Comparison of ENCODE assay signal across 25 mouse cellular contexts in genomic region chr8:13337245-13337644, GRCm38 (mm10). TPM values are rescaled to one million over a fixed set of nuclear protein-coding genes. Genes with fewer than 3 reads are reported as not detected.
DNase-seq lines count a peak whose midpoint lies in the region; ATAC-seq and TF ChIP-seq lines count a peak whose summit lies in the region.
"Not testable (repeated sequence)": the region's sequence is repeated elsewhere in the genome, so short reads cannot be mapped to it uniquely, and the experiment has no call there.
"Had no signal": no experiment of that assay in that cellular context is flagged by ENCODE, and none has a peak within 500 bp of the region (broad histone marks: within the 10 kb centered on the region; RNA-seq: fewer than 3 reads in every experiment).

No protein-coding gene starts in this region.

- not testable (repeated sequence) for H3K9me3 ChIP-seq in limb, embryonic 10.5 days (replicated peaks); liver, embryonic 13.5 days (replicated peaks); lung, postnatal 0 days (ENCODE audit: low read length)

- 92% methylated on average over 6 of the region's 6 CpGs for WGBS in limb, embryonic 10.5 days
- 48% methylated on average over 6 of the region's 6 CpGs for WGBS in liver, embryonic 13.5 days (ENCODE audit: insufficient replicate concordance)
- WGBS in lung, postnatal 0 days = 70% methylated on average over 6 of the region's 6 CpGs

- not testable (repeated sequence) for TF ChIP-seq EP300 in lung, postnatal 0 days (IDR thresholded peaks at IDR 0.05)

- H3K4me3 ChIP-seq in limb, embryonic 10.5 days; liver, embryonic 13.5 days (replicated peaks); lung, postnatal 0 days (ENCODE audit: low read depth, low read length): not testable (repeated sequence)

- not testable (repeated sequence) for H3K27me3 ChIP-seq in limb, embryonic 10.5 days (ENCODE audit: low read depth, poor library complexity, severe bottlenecking); liver, embryonic 13.5 days; lung, postnatal 0 days (replicated peaks; ENCODE audit: insufficient read depth, low read length)

- H3K27ac ChIP-seq in limb, embryonic 10.5 days = peak overlapping the region; percentile 97
- H3K27ac ChIP-seq in liver, embryonic 13.5 days = peak overlapping the region; percentile 3; the same call in 1 of the 2 replicates
- not testable (repeated sequence) for H3K27ac ChIP-seq in lung, postnatal 0 days (ENCODE audit: low read length)

- peak; percentile 48 for ATAC-seq in common myeloid progenitor, adult 5-6 weeks (replicated peaks; ENCODE audit: low read depth, poor library complexity, severe bottlenecking)
- ATAC-seq in liver, embryonic 13.5 days (ENCODE audit: low read depth); lung, postnatal 0 days: not testable (repeated sequence)
- peak; percentile 48; the same call in 1 of the 2 replicates for ATAC-seq in monocyte, adult 5-6 weeks (replicated peaks; ENCODE audit: insufficient number of reproducible peaks, low FRiP score, low TSS enrichment, poor library complexity, severe bottlenecking)

- peaks cover 23% of the 10 kb centered on the region for H3K36me3 ChIP-seq in limb, embryonic 10.5 days
- peaks cover 23% of the 10 kb centered on the region for H3K36me3 ChIP-seq in liver, embryonic 13.5 days
- not testable (repeated sequence) for H3K36me3 ChIP-seq in lung, postnatal 0 days (ENCODE audit: insufficient read depth, low read length)

- H3K9ac ChIP-seq in liver, embryonic 13.5 days = peak overlapping the region; percentile 100; the same call in 1 of the 2 replicates
- not testable (repeated sequence) for H3K9ac ChIP-seq in lung, postnatal 0 days (replicated peaks; ENCODE audit: low read depth)

- peaks cover 29% of the 10 kb centered on the region for H3K4me1 ChIP-seq in limb, embryonic 10.5 days
- H3K4me1 ChIP-seq in liver, embryonic 13.5 days (replicated peaks) = peaks cover 38% of the 10 kb centered on the region
- not testable (repeated sequence) for H3K4me1 ChIP-seq in lung, postnatal 0 days (ENCODE audit: insufficient read depth, low read depth, low read length)

- H3K4me2 ChIP-seq in liver, embryonic 13.5 days = peak overlapping the region; percentile 96; the same call in 1 of the 2 replicates
- H3K4me2 ChIP-seq in lung, postnatal 0 days (replicated peaks; ENCODE audit: low read depth, low read length) = not testable (repeated sequence)

- DNase-seq in A20 (ENCODE audit: low read depth, low spot score) = peak; percentile 80
- DNase-seq in MN1 (ENCODE audit: low spot score) = peak; percentile 41
- not testable (repeated sequence) for DNase-seq in limb, embryonic 10.5 days (ENCODE audit: low spot score); liver, embryonic 13.5 days
- peak; percentile 35 for DNase-seq in lung, postnatal 0 days (ENCODE audit: low spot score)

- not testable (repeated sequence) for TF ChIP-seq CTCF in lung, postnatal 0 days (IDR thresholded peaks at IDR 0.05)

RNA-seq across cellular contexts. Expression of gene Tfdp1, which starts 1.3 kb away (rescaled TPM):
- 153 and 186 TPM in 2 replicates for total RNA-seq in common myeloid progenitor, adult 5-6 weeks (2017)
- 183 and 197 TPM in 2 replicates for polyA plus RNA-seq in limb, embryonic 10.5 days (2016; fragmentation: Nextera tagmentation; extraction: Ambion mirVana)
- polyA plus RNA-seq in liver, embryonic 13.5 days (2015; fragmentation: Nextera tagmentation; extraction: Ambion mirVana) = 124 and 150 TPM in 2 replicates
- polyA plus RNA-seq in lung, postnatal 0 days (2015; fragmentation: Nextera tagmentation; extraction: Ambion mirVana) = 45.4 and 50.2 TPM in 2 replicates
- 14.2 to 20.1 TPM (median 16.1 TPM) in 3 replicates for total RNA-seq in monocyte, adult 5-6 weeks (2017)

RNA-seq across cellular contexts. Expression of gene Tmco3, which starts 49.3 kb away (rescaled TPM):
- 5.0 and 8.8 TPM in 2 replicates for total RNA-seq in common myeloid progenitor, adult 5-6 weeks (2017)
- 32.1 and 37.5 TPM in 2 replicates for polyA plus RNA-seq in limb, embryonic 10.5 days (2016; fragmentation: Nextera tagmentation; extraction: Ambion mirVana)
- polyA plus RNA-seq in liver, embryonic 13.5 days (2015; fragmentation: Nextera tagmentation; extraction: Ambion mirVana) = 5.2 and 7.2 TPM in 2 replicates
- polyA plus RNA-seq in lung, postnatal 0 days (2015; fragmentation: Nextera tagmentation; extraction: Ambion mirVana) = 26.1 and 30.3 TPM in 2 replicates
- total RNA-seq in monocyte, adult 5-6 weeks (2017) = 9.7 to 19.3 TPM (median 12.1 TPM) in 3 replicates

RNA-seq across cellular contexts. Expression of gene Dcun1d2, which starts 49.3 kb away (rescaled TPM):
- total RNA-seq in common myeloid progenitor, adult 5-6 weeks (2017) = 20.0 and 21.4 TPM in 2 replicates
- polyA plus RNA-seq in limb, embryonic 10.5 days (2016; fragmentation: Nextera tagmentation; extraction: Ambion mirVana) = 19.9 and 23.3 TPM in 2 replicates
- 11.1 and 12.6 TPM in 2 replicates for polyA plus RNA-seq in liver, embryonic 13.5 days (2015; fragmentation: Nextera tagmentation; extraction: Ambion mirVana)
- 14.5 TPM in 2 replicates for polyA plus RNA-seq in lung, postnatal 0 days (2015; fragmentation: Nextera tagmentation; extraction: Ambion mirVana)
- 13.0 to 26.2 TPM (median 21.2 TPM) in 3 replicates for total RNA-seq in monocyte, adult 5-6 weeks (2017)

RNA-seq across cellular contexts. Expression of gene Atp4b, which starts 59.4 kb away (rescaled TPM):
- not detected in 2 replicates for total RNA-seq in common myeloid progenitor, adult 5-6 weeks (2017)
- not detected in 2 replicates for polyA plus RNA-seq in limb, embryonic 10.5 days (2016; fragmentation: Nextera tagmentation; extraction: Ambion mirVana)
- polyA plus RNA-seq in liver, embryonic 13.5 days (2015; fragmentation: Nextera tagmentation; extraction: Ambion mirVana) = not detected in 2 replicates
- polyA plus RNA-seq in lung, postnatal 0 days (2015; fragmentation: Nextera tagmentation; extraction: Ambion mirVana) = not detected in 2 replicates
- not detected in 3 replicates for total RNA-seq in monocyte, adult 5-6 weeks (2017)
- total RNA-seq: adrenal gland, postnatal 4 days; gastrocnemius, adult 2 months; gastrocnemius, postnatal 36 days; heart, adult 2 months; heart, postnatal 4 days; left cerebral cortex, postnatal 10 days; midbrain, postnatal 0 days had no signal
- polyA plus RNA-seq: embryonic facial prominence, embryonic 13.5 days; forebrain, embryonic 11.5 days; forebrain, embryonic 16.5 days; heart, embryonic 12.5 days; hindbrain, embryonic 14.5 days; intestine, postnatal 0 days; limb, embryonic 11.5 days; liver, embryonic 14.5 days; macrophage; midbrain, embryonic 12.5 days; midbrain, postnatal 0 days; neural tube, embryonic 14.5 days had no signal
